Mouse (Mus musculus): ENCODE measurements around the gene Tap1.

GRCm38 (mm10) chr17:34143033-34143432, 44.3 kb upstream of the Tap1 start, which contains the start of gene H2-DMb2:
- TF ChIP-seq E2F4 (IDR thresholded peaks at IDR 0.05; ENCODE audit: insufficient read depth), result no peak
- no peak for TF ChIP-seq POLR2A (IDR thresholded peaks at IDR 0.05; ENCODE audit: insufficient read length, low read depth)
- TF ChIP-seq USF1 (IDR thresholded peaks at IDR 0.05; ENCODE audit: low read depth), result no peak
- TF ChIP-seq MAX (IDR thresholded peaks at IDR 0.05; ENCODE audit: low read depth), result no peak
- no peak for TF ChIP-seq TCF12 (IDR thresholded peaks at IDR 0.05; ENCODE audit: insufficient read depth, poor library complexity, severe bottlenecking)
- no peak for TF ChIP-seq MYOG (IDR thresholded peaks at IDR 0.05; ENCODE audit: control insufficient read depth in 1 of 3, insufficient read depth in 1 of 3, insufficient read length in 2 of 3, low read depth in 2 of 3)
- TF ChIP-seq SRF (IDR thresholded peaks at IDR 0.05; ENCODE audit: control insufficient read depth, insufficient read length, low read depth), result no peak
- TF ChIP-seq REST (IDR thresholded peaks at IDR 0.05; ENCODE audit: insufficient read depth, insufficient read length), result no peak
- TF ChIP-seq POLR2AphosphoS2 (IDR thresholded peaks at IDR 0.05; ENCODE audit: insufficient read length, low read depth), result no peak
- no peak for TF ChIP-seq MYOD1 (IDR thresholded peaks at IDR 0.05; ENCODE audit: control insufficient read depth in 1 of 3, insufficient read length in 2 of 3, low read depth in 2 of 3)
- no peak for TF ChIP-seq CEBPB (IDR thresholded peaks at IDR 0.05; ENCODE audit: insufficient read depth, poor library complexity, severe bottlenecking)
